Mouse (Mus musculus): ENCODE data around the gene Cbarp. TPM values are rescaled to one million over a fixed set of nuclear protein-coding genes. Genes with fewer than 3 reads are reported as not detected.
A peak's percentile ranks its signal among the peaks of the same experiment; 100 is the strongest.

Cbarp gene
- total RNA-seq, 2 experiments from 2014 or later: 431 to 463 TPM

DNA sequence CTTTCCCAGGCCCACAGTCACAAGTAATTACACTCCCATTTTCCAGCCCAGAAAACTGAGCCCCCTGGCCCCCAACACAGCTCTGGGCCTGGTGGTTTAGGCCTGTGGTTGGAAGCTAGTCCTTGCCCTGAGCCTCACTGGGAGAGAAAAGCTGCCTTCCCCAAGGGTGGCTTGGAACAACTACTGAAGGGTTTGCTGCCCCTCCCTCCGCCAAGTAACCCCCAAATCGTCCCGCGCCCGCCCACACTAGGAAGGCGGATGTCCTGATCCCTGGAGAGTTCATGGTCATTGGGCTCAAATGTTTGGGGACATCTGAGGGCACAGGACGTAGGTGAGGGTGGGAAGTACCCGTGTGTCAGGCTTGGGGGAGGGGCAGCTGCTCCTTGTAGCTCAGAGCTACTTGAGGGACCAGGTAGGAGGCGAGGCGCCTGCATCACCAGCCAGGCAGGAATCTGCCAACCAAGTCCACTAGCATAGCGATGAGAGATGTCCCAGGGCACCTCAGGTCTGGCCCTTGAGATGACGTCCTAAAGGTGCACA, 18.5 kb upstream of the Cbarp start:
- DNase-seq (ENCODE audit: low spot score in 2 of 2): peak in 1 of 2 experiments; percentile 37
- intact Hi-C loops (cut with DNase I): no loop called here

DNA sequence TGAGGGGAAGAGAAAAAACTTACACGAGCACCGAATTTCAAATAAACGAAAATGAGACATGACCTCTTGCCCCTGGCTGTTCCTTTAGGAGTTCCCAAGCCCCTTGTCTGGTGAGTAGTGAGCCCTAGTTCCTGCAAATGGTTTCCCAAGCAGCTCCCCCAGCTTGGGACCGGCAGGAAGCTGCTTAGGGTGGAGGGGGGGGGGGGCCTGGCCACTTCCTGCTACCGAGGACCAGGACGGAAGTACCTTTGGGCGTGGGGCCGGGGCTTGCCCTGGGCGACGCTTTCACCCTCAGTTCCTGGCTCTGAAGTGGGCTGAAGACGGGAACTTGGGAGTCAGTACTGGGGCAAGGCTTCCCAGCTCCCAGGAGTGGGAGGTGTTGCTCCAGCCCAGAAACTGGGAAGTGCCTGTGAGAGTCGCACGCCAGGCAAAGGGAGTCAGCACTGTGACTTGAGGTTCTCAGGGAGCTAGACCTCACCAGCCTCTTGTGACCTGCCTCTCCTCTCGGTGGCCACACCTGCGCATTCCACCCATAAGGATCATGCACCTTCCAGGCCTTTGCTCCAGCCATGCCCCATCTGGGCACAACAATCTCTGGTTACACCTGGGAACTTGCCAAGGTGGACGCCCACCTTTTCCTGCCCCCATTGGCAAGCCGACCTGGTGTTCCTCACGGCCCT, 17.8 kb upstream of the Cbarp start:
- intact Hi-C loops (cut with DNase I): no loop called here
- DNase-seq (ENCODE audit: low spot score in 2 of 2): peak; percentile 58 to 59

DNA sequence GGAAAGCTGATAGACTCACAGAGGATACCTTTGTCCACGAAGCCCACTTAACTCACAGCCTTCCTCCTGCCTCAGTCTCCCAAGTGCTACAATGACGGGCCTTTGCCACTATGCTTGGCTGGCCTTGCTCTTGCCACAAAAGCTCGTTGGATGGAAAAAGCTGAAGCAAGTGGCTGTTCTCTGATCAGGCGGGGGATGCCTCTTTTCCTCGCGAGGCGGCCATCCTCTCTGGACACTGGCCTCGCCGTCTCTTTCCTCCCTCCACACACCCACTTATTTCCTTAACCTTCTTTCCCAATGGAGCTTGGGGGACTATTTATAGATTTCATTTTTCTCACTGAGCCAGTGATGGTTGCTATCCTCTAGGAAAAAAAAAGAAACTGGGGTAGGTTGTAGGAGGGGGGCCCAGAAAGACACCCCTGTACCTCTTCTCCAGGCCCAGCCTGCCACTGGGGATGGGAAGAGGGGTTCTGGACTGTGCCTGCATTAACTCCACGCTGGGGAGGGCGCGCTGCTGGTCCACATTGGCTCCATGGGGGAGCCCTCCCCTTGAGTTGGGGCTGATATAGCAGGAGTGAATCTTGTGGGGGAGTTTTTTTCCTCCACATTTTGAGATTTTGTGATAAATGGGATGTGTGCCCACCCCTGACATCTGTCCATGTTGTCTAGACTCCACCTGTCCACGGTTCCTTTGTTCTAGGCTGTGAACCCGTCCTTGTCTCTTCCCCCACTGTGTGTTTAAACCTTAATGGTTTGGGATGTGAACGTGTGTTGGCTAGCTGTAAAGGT, 16.7 kb upstream of the Cbarp start:
- intact Hi-C loops (cut with DNase I): loop anchor here (1.0 kb wide), 1 partner anchor 8 kb away; no protein-coding TSS in a partner anchor
- peak; percentile 47 to 58 for DNase-seq (ENCODE audit: low spot score in 2 of 2)

DNA sequence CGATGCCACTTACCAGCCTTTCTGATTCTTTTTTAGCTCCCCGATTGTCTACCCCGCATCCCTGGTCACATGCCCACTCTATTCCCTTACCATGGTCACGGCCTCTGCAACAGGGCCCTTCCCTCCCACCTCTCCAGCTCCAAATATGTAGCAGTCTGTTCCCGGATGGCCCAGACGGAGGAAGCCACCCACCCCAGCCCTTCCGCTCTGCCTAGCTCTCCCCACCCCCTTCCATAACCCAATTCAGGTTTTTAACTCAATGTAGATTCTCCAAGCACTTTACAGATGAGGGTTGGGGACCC, 16.1 kb upstream of the Cbarp start:
- DNase-seq (ENCODE audit: low spot score in 2 of 2): peak; percentile 34 to 39
- intact Hi-C loops (cut with DNase I): loop anchor here (1.0 kb wide), 1 partner anchor 7 kb away; no protein-coding TSS in a partner anchor

DNA sequence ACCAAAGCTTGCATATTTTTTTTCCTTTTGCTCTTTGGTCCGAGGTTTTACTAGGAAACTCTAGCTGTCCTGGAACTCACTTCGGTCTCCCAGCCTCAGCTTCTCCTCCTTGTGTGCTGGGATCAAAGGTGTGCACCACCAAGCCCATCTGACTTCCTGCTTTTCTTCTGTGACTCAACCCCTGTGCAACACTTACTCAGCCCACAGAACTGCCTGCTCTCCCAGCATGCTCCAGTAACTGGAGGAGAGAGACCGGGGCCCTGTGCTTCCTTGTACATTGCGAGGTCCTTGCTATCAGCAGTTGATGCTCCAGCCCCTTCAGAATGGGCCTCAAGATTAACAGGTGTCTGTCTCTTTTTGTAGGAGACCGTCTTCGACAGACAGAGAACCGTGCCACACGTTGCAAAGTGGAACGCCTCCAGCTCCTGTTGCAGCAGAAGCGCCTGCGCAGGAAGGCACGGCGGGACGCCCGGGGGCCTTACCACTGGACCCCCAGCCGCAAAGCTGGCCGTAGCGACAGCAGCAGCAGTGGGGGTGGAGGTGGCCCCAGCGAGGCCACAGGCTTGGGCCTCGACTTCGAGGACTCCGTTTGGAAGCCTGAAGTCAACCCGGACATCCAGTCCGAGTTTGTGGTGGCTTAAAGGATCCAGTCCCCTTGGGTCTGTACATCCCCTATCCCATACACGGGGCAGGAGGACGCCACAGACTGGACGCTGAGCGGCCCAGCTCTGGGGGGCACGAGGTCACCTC, 15.5 kb upstream of the Cbarp start:
- DNase-seq (ENCODE audit: low spot score in 2 of 2): peak; percentile 25 to 45

DNA sequence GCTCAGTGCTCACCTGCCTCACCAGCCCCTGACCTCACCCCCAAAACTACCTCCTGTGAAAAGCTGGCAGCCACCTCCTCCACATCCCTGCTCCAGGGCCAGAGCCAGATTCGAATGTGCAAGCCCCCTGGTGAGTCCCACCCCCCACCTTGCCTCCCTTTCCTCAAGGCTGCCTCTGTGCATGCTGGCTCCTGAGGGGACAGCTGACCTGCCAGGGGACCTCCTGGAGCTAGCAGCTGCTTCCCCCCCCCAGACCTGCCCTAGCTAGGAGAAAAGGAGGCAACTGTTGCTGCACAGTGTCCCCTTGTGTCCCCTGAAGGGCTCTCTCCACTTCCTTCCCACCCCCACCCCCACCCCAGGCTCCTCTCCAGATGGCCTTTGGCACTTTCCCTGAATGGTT, 14.6 kb upstream of the Cbarp start:
- DNase-seq (ENCODE audit: low spot score in 2 of 2): no peak
- intact Hi-C loops (cut with DNase I): no loop called here

More for the DNA sequence above, 15.5 kb upstream of the Cbarp start:
- intact Hi-C loops (cut with DNase I): no loop called here

DNA sequence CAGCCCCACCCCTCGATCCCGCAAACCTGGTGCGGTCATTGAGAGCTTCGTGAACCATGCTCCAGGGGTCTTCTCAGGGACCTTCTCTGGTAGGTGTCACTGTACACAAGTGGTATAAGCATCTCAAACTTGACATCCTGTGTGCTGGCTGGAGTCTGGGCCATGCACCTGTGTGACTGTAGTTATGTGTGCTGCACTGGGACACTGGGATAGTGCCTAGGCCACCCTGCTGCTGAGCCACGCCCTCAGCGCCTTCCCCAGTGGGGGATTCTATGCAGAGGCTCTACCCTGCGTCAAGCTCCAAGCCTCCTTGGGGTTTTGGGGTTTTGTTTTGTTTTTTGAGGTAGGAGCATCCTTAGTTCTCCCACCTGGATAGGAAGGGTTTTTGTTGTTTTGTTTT, 13.7 kb upstream of the Cbarp start:
- no peak for DNase-seq (ENCODE audit: low spot score in 2 of 2)
- intact Hi-C loops (cut with DNase I): no loop called here

DNA sequence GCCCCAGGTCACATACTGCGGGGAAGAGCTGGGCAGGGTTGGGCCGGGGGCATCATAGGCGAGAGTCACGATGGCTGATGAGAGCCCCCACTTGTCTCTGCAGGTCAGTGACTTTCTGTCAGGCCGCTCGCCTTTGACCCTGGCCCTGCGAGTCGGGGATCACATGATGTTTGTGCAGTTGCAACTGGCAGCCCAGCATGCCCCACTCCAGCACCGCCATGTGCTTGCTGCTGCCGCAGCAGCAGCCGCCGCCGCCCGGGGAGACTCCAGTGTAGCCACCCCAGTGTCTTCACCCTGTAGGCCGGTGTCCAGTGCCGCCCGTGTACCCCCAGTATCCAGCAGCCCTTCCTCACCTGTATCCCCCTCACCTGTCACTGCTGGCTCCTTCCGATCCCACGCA, 13.1 kb upstream of the Cbarp start:
- DNase-seq (ENCODE audit: low spot score in 2 of 2): no peak
- intact Hi-C loops (cut with DNase I): no loop called here

DNA sequence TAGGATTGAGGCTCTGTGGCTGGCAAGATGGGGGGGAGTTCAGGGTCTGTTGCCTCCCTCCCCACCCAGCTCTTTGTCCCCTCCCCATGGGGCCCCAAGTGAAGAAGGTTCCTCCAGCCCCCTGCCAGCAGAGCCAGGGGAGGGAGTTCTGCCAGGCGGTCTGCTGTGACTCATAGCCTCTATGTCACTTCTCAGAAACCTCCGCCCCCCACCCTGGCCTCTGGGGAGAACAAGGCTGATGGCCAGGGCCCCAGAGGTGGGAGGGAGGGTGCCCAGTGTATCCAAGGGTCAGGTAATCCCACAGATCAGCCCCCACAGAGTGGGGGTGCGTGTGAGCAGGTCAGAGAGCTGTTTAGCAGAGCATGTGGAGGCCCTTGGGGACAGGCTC, 12.2 kb upstream of the Cbarp start:
- intact Hi-C loops (cut with DNase I): no loop called here
- DNase-seq (ENCODE audit: low spot score in 2 of 2): peak; percentile 18 to 20

DNA sequence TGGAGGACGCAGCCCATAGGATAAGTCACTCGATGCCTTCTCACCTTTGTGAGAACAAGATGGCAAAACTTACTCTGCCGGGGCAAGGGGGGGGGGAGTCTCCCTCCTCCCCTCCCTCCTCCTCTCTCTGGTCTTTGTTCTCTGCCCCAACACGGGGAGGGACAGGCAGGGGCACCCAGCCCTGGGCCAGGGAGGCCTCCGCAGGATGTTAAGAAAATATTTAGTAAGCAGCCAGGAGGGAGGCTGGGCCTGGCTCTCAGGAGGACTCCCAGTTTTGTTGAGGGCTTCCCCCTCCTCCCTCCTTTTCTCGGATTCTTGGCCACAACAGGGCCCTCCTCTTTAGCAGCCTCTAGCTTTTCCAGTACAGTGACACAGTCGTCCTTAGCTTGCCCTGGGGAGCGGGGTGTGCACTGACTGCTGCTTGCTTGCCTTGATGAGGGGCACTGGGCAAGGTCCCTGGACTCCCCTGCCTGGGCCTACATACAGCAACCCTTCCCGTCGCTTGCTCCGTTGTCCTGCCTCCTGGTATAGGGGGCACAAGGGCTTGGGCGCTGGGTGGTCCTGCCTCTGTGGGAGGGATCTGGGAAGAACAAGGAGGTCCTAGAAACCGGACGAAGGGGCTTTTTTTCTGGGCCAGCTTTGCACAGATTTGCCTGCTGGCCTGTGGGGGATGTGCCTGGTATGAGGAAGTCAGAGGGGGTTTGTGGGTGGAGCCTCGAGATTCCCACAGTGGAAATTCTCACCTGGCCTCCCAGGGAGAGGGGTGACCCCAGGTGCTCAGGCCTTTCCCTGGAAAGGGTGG, 11.6 kb upstream of the Cbarp start:
- intact Hi-C loops (cut with DNase I): no loop called here
- DNase-seq (ENCODE audit: low spot score in 2 of 2): peak; percentile 33 to 45

DNA sequence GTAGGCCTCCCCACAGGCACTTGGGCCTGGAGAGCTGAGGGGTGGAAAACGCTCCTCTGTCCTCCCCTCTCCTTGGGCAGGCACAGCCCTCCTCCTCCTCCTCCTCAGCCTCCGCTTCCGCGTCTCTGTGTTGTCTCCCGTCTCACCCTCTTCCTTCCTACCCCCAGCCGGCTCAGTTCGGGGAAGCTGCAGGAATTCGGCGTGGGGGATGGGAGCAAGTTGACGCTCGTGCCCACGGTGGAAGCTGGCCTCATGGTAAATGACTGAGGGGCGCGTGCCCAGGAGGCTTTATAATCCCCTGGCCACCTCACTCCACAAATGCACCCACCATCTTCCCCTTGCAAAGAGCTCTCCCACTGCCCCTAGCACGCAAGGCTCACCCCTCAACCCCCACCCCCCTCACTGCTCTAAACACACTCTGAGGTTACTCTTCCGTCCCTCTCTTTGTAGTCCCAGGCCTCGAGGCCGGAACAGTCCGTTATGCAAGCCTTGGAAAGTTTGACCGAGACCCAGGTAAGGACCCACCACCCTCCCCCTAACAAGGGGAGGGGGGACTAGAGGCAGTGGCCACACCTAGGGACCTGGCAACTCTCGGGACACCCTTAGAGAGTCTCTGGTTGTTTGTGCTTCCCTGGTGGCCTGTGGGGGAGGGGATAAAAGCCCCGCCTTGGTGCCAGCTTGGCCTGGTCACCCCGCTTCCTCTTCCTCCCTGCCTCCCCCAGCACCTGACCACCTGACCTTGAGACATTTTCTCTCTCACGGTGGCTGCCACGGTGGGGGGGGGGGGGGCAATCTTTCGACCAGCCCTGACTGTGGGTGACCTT, 10.8 kb upstream of the Cbarp start:
- intact Hi-C loops (cut with DNase I): no loop called here
- DNase-seq (ENCODE audit: low spot score in 2 of 2): peak; percentile 71

DNA sequence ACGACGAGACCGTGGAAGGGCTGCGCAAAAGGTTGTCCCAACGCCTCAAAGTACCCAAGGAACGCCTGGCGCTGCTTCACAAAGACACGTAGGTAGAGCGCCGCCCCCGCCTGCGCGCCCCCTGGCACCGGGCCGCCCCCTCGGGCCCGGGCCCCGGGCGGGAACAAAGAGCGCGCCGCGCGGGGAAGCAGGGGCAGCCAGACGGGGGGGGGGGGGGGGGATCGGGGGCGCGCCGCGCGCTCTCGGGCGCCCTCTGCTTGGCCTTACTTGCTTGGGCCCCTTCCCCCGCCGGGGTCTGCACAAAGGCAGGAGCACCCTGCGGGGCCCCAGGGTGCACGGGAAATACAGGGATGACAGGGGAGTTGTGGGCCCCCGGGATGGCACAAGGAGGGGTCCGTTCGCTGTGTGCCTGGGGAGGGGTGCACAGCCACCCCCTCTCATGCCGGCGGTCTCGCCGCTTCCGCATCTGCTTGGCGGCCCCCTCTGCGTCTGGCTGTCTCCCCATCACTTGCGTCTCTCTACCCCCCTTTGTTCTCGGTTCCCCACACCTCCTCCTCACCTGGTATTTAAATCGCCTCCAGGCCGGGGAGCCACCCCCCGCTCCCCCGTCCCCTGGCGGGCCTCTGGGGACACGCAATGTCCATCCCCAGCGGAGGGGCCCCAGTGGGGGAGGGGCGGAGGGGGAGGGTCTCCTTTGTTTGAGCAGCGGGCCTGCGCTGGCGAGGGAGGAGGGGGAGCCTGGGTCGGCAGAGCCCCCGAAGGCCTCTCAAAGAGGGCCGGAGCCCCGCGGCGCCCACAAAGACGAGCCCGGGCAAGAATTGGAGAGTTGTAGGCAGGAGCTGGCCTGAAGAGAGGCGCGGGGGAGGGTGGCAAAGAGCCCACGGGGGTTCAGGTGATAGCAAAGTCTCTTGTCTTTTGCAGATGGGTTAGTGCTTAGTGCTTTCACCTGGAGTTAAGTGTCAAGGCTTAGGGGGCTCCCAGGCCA, 9.9 kb upstream of the Cbarp start:
- no peak for DNase-seq (ENCODE audit: low spot score in 2 of 2)
- intact Hi-C loops (cut with DNase I): no loop called here

DNA sequence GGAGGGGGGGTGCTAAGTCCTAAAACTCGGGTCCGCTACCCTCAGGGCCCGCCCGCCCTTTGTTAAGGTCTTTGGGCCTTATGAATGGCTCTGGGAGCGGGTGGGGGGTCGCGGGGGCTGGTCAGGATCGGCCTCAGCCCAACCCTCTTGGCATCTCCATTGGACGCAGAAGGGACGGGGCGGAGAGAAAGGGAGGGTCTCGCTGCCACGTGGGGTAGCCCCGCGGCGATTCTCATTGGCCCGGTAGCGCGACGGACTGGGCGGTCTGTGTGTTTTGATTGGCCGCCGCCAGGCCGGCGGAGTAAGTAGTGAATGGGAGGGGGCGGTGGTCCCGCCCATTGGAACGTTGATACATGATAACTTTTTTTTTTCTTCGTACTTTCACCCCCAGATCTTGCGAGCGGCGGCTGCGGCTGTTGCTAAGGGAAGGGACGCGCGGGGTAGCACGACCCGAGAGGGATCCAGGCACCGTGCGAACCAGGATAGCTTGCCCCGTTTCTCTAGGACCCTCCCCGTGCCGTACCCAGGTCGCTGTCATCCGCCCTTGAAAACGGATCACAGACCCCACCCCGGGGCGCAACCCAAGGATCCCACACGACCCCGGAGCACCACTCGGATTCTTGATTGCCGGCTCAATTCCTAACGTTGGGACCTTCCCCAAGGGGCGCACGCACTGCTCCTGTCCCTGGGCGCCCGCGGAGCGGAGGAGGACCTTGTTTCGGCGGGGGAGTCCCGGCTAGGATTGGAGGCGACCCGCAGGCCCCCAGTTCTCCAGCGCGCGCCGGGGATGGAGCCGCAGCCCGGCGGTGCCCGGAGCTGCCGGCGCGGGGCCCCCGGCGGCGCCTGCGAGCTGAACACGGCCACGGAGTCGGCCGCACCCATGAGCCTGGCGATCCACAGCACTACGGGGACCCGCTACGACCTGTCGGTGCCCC, 8.9 kb upstream of the Cbarp start:
- intact Hi-C loops (cut with DNase I): loop anchor here (1.0 kb wide), 1 partner anchor 8 kb away; no protein-coding TSS in a partner anchor
- peak; percentile 97 to 99 for DNase-seq (ENCODE audit: low spot score in 2 of 2)

DNA sequence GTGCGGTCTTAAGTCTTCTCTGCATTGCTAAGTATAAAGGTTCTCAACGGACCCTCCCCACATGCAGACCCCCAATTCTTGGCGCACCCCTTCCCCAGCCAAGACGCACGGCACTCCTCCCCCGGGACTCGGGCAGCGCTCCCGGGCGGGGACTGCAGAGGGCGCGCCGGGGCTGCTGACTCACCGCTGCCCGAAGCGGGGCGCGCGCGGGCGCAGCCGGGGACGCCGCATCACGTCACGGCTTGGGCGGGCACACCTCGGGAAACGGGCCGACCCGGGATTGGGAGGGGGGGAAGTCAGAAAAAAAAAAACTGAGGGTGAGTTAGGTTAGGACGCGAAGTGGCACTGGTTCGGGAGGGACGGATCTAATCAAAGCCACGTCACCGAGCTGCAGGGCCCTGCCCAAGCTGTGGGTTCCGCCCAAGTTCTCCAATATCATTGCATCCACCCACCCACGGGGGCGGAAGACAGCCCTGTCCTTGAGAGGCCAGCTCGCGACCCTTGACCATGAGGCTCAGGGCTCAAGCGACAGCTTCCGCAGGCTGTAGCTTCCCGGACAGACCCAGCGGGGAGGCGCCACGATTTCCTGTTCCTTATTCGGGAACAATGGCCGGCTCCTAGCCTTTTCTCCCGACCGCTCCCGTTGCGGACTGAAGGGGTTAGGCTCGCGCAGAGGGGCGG, 8.1 kb upstream of the Cbarp start:
- DNase-seq (ENCODE audit: low spot score in 2 of 2): peak; percentile 93 to 96
- intact Hi-C loops (cut with DNase I): loop anchor here (1.0 kb wide), 2 partner anchors 9 to 17 kb away; partner anchors contain the start of gene Cirbp

DNA sequence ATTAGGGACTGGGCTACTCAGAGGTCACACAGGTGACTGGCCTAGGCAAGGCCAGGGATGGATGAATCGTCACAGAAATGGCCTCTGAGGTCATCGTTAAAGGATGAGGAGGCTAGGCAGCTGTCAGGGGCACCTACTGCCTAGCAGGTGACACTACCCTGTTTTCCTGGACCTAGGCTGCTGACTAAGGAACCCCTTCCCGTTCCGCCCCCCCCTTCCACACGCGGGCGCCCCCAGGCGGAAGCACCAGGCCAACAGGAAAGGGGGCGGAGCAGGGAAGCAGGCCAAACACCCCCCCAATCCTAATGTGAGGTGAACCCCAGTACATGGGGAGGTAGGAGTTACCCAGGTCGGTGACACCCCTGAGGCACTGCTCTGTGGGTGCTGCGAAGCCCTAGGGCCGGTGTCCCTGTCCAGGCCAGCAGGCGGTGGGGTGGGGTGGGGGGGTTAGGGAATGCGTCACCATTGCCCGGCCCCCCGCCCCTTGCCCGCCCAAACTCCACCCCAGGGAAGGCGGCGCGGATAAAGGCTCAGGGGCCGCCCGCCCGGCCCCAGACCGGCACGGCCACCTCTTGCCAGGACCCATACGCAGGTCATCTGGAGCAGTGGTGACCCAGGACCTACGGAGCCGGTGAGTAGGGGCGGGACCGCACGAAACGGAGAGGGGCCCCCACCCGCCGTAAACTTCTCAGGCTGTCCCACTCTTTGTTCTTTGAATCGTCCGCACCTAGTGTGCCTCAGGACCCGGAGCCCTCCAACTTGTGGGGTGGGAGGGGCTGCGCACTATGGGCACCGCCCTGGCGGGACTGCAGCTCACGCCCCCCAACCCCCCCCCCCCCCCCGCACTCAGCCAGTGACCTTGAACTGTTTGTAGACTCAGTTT, 7.3 kb upstream of the Cbarp start, which contains the start of gene Midn:
Gene Midn, plus strand, starts transcription at position 554 of the 883 bp plus-strand sequence.
- DNase-seq (ENCODE audit: low spot score in 2 of 2): peak; percentile 74 to 76
- intact Hi-C loops (cut with DNase I): loop anchor here (1.0 kb wide), 1 partner anchor 17 kb away; the partner anchor contains the start of gene Cirbp
